Mouse (Mus musculus) left cerebral cortex, adult 18-20 months (tissue): Measurements from ENCODE around the gene Git1. TPM values are rescaled to one million over a fixed set of nuclear protein-coding genes. Genes with fewer than 3 reads are reported as not detected.
"Not testable (repeated sequence)": the region's sequence is repeated elsewhere in the genome, so short reads cannot be mapped to it uniquely, and the experiment has no call there.

ENCODE experiments used
- DNase-seq, 2 experiments: peaks; one replicate each; pipeline ENCODE4 v3.0.0; 2021 to 2022; ENCODE audit warnings: low spot score in 2 of 2, mixed read lengths in 1 of 2
- total RNA-seq, 2 experiments: library from RNA; stranded (reverse); gene quantifications; 2 replicates each; pipeline ENCODE4 v1.2.3; 2021

Git1 gene
- total RNA-seq, 2 experiments from 2014 or later, result 282 to 319 TPM

DNA sequence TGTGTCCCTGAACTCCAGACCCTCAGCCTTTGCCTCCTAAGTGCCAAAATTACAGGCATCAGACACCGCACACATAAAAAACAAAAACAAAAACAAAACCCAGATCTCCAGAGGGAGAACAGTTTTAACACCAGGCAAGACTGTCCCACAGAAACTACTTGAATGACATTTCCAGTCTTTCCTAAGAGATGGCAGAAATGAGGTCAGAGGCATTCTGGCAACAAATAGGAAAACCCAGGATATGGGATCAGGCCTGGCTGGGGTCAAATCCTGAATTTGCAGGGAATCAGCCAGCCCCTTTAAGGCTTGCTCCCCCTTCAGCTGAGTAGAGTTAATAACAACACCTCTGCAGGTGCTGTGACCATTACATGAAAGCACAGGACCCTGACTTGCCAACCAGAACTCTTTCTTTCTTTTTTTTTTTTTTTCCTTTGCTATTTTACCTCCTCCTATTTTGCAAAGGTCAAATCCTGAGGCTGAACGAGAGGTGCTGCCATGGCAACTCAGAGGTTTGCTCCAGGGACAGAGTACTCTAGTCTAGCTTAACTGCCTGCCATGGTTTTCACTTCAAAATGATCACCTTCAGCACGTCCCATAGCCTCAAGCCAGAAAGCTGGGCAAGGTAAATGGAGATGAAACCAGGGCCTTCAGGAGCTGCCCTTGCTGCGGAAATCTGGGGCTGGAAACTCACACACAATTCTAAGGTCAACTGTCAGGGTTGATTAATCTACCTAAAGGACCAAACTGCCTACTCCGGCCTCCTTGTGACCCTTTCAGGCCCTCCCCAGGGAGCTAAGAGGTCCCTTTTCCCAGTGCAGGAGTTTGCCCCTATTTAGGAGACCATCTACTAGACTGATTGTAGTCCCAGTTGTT is 23.4 kb downstream of the Git1 start:
- DNase-seq, result no peak

- DNase-seq, result no peak
These were observed 24.9 kb downstream of the Git1 start for GRCm38 (mm10) chr11:77518051-77518798.

GRCm38 (mm10) chr11:77519043-77519442 is 25.7 kb downstream of the Git1 start, which contains the start of gene Gm10392:
Gene Gm10392 (minus strand): TSS chr11:77519198.
- no peak for DNase-seq

- DNase-seq, result no peak
These were observed 27.5 kb downstream of the Git1 start for GRCm38 (mm10) chr11:77520601-77521529.

- DNase-seq, result no peak
These were observed 32.6 kb downstream of the Git1 start for GRCm38 (mm10) chr11:77525804-77526486.

- not testable (repeated sequence) for DNase-seq
These were observed 35.1 kb downstream of the Git1 start for GRCm38 (mm10) chr11:77528420-77528819.

- DNase-seq, result no peak
These were observed 36.3 kb downstream of the Git1 start for GRCm38 (mm10) chr11:77529644-77530043.

DNA sequence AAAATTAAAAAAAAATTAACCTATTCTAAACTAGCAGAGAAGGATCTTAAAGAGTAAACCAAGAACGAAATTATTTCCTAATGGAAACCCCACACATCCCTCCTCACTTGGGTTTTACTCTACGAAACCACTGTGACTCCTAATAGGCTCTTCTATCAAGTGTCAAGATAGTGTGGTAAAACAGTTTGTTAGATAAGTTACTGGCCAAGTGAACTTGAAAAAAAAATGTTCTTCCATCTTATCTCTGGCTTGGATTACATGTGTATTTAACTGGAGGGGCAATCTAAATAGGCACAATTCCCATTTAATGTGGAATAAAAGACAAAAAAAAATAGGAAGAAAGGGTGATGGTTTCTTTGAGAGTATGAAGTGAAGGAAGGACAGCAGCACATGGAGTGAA is 37.5 kb downstream of the Git1 start:
- DNase-seq, result no peak

GRCm38 (mm10) chr11:77532202-77532846 is 39.0 kb downstream of the Git1 start:
- DNase-seq, result no peak

DNA sequence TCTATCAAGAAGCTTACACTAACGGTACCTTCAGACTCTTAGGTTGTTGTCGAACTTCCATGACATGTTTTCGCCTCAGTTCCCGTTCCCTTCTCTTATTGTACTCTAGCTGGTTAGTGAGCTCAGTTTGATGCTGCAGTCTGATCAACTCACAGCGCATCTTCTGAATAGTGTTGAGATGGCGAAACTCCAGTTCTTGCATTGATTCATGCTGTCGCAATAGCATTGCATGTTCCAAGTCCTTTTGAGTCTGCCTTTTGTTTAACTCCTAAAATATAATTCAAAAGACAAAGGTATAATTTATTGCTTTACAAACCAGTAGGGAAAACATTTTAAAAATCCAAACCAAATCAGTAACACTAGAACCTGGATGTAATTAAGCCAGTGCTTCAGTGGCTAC is 51.9 kb downstream of the Git1 start:
- DNase-seq, result no peak

Other genes starting within 250 kb of the Git1 start
- 10 to 100 TPM; 37.6 to 48.5 TPM for gene Coro6, start 31.2 kb upstream of the Git1 start, total RNA-seq
- 10 to 100 TPM; 80.5 to 82.5 TPM for gene Ankrd13b, start 3.9 kb upstream of the Git1 start, total RNA-seq
- gene Abhd15, start 21.6 kb downstream of the Git1 start, total RNA-seq, result 1 to 10 TPM in 1 of 2 experiments, under 1 TPM in 1; 0.77 to 1.3 TPM
- 1 to 10 TPM; 4.1 to 4.5 TPM for gene Trp53i13, start 22.4 kb downstream of the Git1 start, total RNA-seq
- not detected for gene Gm10392, start 25.6 kb downstream of the Git1 start, total RNA-seq
- gene Taok1, start 114.3 kb downstream of the Git1 start, total RNA-seq, result 100 to 1,000 TPM in 1 of 2 experiments, 10 to 100 TPM in 1; 98.1 to 102 TPM
- 10 to 100 TPM; 66.4 to 68.7 TPM for gene Nufip2, start 192.6 kb downstream of the Git1 start, total RNA-seq
- not detected for gene Cryba1, start 231.7 kb downstream of the Git1 start, total RNA-seq